Mouse (Mus musculus) MEL (cell line): Measurements from ENCODE around the gene Myo3a.

Experiments
- BHLHE40 ChIP-seq: IDR thresholded peaks from 2 replicates; pipeline ENCODE4 v1.6.1; 2012; ENCODE audit warnings: low read depth, mild to moderate bottlenecking, inconsistent platforms, low read length, improper control_type of control experiment, borderline replicate concordance
- CTCF ChIP-seq, 3 experiments: IDR thresholded peaks in 2 of 3; conservative IDR thresholded peaks in 1 of 3; 2 replicates each; pipeline ENCODE4 v1.5.1; 2011 to 2012; ENCODE audit warnings: low read length in 3 of 3, low read depth in 2 of 3, mild to moderate bottlenecking in 2 of 3, improper control_type of control experiment in 1 of 3, inconsistent platforms in 1 of 3, mixed read lengths in 1 of 3, moderate library complexity in 1 of 3; ENCODE audit not compliant: control insufficient read depth in 1 of 3, insufficient read depth in 1 of 3, poor library complexity in 1 of 3, severe bottlenecking in 1 of 3
- E2F4 ChIP-seq: IDR thresholded peaks from 2 replicates; pipeline ENCODE4 v1.6.1; 2011; ENCODE audit warnings: low read depth, low read length, improper control_type of control experiment, borderline replicate concordance
- MAFK ChIP-seq: IDR thresholded peaks from 2 replicates; pipeline ENCODE4 v1.6.1; 2011; ENCODE audit warnings: low read depth, mild to moderate bottlenecking, low read length, improper control_type of control experiment, borderline replicate concordance
- NELFE ChIP-seq: IDR thresholded peaks from 2 replicates; pipeline ENCODE4 v1.6.1; 2011; ENCODE audit warnings: low read depth, low read length, improper control_type of control experiment
- POLR2A ChIP-seq, 2 experiments: IDR thresholded peaks; 2 replicates each; pipeline ENCODE4 v1.6.1; 2011 to 2012; ENCODE audit warnings: low read length in 2 of 2, mild to moderate bottlenecking in 2 of 2, control low read depth in 1 of 2, improper control_type of control experiment in 1 of 2, low read depth in 1 of 2, moderate library complexity in 1 of 2; ENCODE audit not compliant: control insufficient read depth in 1 of 2, insufficient read depth in 1 of 2, poor library complexity in 1 of 2
- SMC3 ChIP-seq: IDR thresholded peaks from 2 replicates; pipeline ENCODE4 v1.6.1; 2011; ENCODE audit warnings: low read depth, low read length, improper control_type of control experiment

DNA sequence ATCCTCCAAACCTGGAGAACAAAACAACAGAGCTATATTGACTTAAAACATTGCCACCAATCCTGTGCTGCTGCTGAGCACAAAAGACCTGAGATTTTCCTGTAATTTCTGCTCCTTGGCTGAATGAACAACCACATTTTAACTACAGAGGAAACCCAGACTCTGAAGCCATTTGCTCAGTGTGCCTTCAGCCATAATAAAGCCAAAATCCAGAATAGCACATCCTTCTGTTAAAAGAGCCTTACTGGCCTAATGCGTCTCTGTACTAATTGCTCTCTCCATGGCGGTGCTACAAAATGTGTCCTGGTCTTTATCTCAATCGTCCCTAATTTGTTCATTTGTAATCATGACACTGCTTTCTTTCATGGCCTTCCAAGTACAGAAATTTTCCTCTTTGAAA, 23.2 kb downstream of the Myo3a start:
- TF ChIP-seq POLR2A (IDR thresholded peaks at IDR 0.05; ENCODE audit: control insufficient read depth in 1 of 2, insufficient read depth in 1 of 2, low read depth in 1 of 2, low read length in 2 of 2, poor library complexity in 1 of 2) (no peak), SMC3 (no peak), E2F4 (no peak), NELFE (no peak), CTCF (IDR thresholded peaks at IDR 0.05 in 2 of 3, conservative IDR thresholded peaks at IDR 0.05 in 1 of 3; ENCODE audit: control insufficient read depth in 1 of 3, insufficient read depth in 1 of 3, low read depth in 2 of 3, low read length in 3 of 3, poor library complexity in 1 of 3, severe bottlenecking in 1 of 3) (no peak), BHLHE40 (no peak), MAFK (no peak)
